21 mouse cellular contexts compared by ENCODE assay signal in genomic region chr2:25878516-25878915, GRCm38 (mm10). TPM values are rescaled to one million over a fixed set of nuclear protein-coding genes. Genes with fewer than 3 reads are reported as not detected.
DNase-seq lines count a peak whose midpoint lies in the region; ATAC-seq and TF ChIP-seq lines count a peak whose summit lies in the region.
"Had no signal": no experiment of that assay in that cellular context is flagged by ENCODE, and none has a peak within 500 bp of the region (broad histone marks: within the 10 kb centered on the region; RNA-seq: fewer than 3 reads in every experiment).

No protein-coding gene starts in this region.

- H3K36me3 ChIP-seq in hindbrain, embryonic 12.5 days, result no peaks in the 10 kb centered on the region
- no peaks in the 10 kb centered on the region for H3K36me3 ChIP-seq in hindbrain, embryonic 10.5 days
- H3K36me3 ChIP-seq in forebrain, embryonic 16.5 days (ENCODE audit: control insufficient read depth, insufficient read depth), result no peaks in the 10 kb centered on the region
- no peaks in the 10 kb centered on the region for H3K36me3 ChIP-seq in midbrain, postnatal 0 days (ENCODE audit: insufficient read depth, low read length)

- no peak for DNase-seq in hindbrain, embryonic 10.5 days (ENCODE audit: low spot score)
- peak; percentile 81 to 88 for DNase-seq in cerebellum, adult 2 months
- DNase-seq in midbrain, postnatal 0 days (ENCODE audit: low spot score), result no peak
- DNase-seq in ovary, postnatal 14 days (ENCODE audit: low spot score), result no peak
- DNase-seq in heart, postnatal 4 days, result no peak
- DNase-seq in right cerebral cortex, postnatal 14 days, result no peak
- DNase-seq: B cell, adult 2 months; gastrocnemius, adult 2 months; heart, postnatal 36 days; kidney, adult 9 months; liver; right cerebral cortex, postnatal 4 days; thymus, postnatal 14 days had no signal

- 79% methylated on average over 2 of the region's 2 CpGs for WGBS in hindbrain, embryonic 12.5 days
- 79% methylated on average over 2 of the region's 2 CpGs for WGBS in hindbrain, embryonic 10.5 days
- WGBS in cerebellum, adult 2 months, result 0% methylated on average over 2 of the region's 2 CpGs
- whole genome bisulfite sequencing in forebrain, embryonic 16.5 days, result 90% methylated on average over 2 of the region's 2 CpGs
- 74% methylated on average over 2 of the region's 2 CpGs for WGBS in midbrain, postnatal 0 days

- peak overlapping the region; percentile 49; the same call in 1 of the 2 replicates for H3K4me3 ChIP-seq in hindbrain, embryonic 12.5 days
- no peak overlapping the region for H3K4me3 ChIP-seq in hindbrain, embryonic 10.5 days
- peak overlapping the region; percentile 77 for H3K4me3 ChIP-seq in cerebellum, adult 2 months (replicated peaks; ENCODE audit: insufficient read depth, low read depth, low read length)
- peak overlapping the region; percentile 56 for H3K4me3 ChIP-seq in forebrain, embryonic 16.5 days (replicated peaks; ENCODE audit: low read length)
- peak overlapping the region; percentile 69 for H3K4me3 ChIP-seq in midbrain, postnatal 0 days (ENCODE audit: low read depth, low read length)

- H3K9ac ChIP-seq in hindbrain, embryonic 12.5 days, result peak overlapping the region; percentile 66; the same call in 1 of the 2 replicates
- H3K9ac ChIP-seq in forebrain, embryonic 16.5 days (replicated peaks; ENCODE audit: low read depth, low read length), result no peak overlapping the region
- peak overlapping the region; percentile 87 for H3K9ac ChIP-seq in midbrain, postnatal 0 days (replicated peaks; ENCODE audit: low read length, poor library complexity, severe bottlenecking)

- H3K27ac ChIP-seq in hindbrain, embryonic 12.5 days, result no peak overlapping the region
- no peak overlapping the region for H3K27ac ChIP-seq in hindbrain, embryonic 10.5 days
- peak overlapping the region; percentile 98 for H3K27ac ChIP-seq in cerebellum, adult 2 months (ENCODE audit: insufficient read depth, low read length)
- H3K27ac ChIP-seq in forebrain, embryonic 16.5 days (ENCODE audit: low read length), result no peak overlapping the region
- peak overlapping the region; percentile 43; the same call in 1 of the 2 replicates for H3K27ac ChIP-seq in midbrain, postnatal 0 days (ENCODE audit: low read depth, low read length)
- H3K27ac ChIP-seq: gastrocnemius, adult 2 months had no signal

- TF ChIP-seq POLR2A in cerebellum, adult 2 months (IDR thresholded peaks at IDR 0.05; ENCODE audit: borderline replicate concordance, insufficient read depth, low read length), result peak; percentile 43; the same call in 1 of the 2 replicates

- H3K27me3 ChIP-seq in hindbrain, embryonic 12.5 days, result peaks cover 27% of the 10 kb centered on the region
- peaks cover 38% of the 10 kb centered on the region for H3K27me3 ChIP-seq in hindbrain, embryonic 10.5 days (ENCODE audit: insufficient read depth, poor library complexity, severe bottlenecking)
- no peaks in the 10 kb centered on the region for H3K27me3 ChIP-seq in cerebellum, adult 2 months (ENCODE audit: control insufficient read depth, insufficient read depth, low read length)
- no peaks in the 10 kb centered on the region; the same call in none of the 2 replicates for H3K27me3 ChIP-seq in forebrain, embryonic 16.5 days (replicated peaks; ENCODE audit: control insufficient read depth, insufficient read depth, low read length)
- no peaks in the 10 kb centered on the region for H3K27me3 ChIP-seq in midbrain, postnatal 0 days (ENCODE audit: insufficient read depth, low read length)

- no peak overlapping the region for H3K4me2 ChIP-seq in hindbrain, embryonic 12.5 days (replicated peaks)
- H3K4me2 ChIP-seq in forebrain, embryonic 16.5 days (ENCODE audit: low read length), result peak overlapping the region; percentile 70
- H3K4me2 ChIP-seq in midbrain, postnatal 0 days (ENCODE audit: low read depth, low read length, poor library complexity, severe bottlenecking), result peak overlapping the region; percentile 74

- no peak for TF ChIP-seq CTCF in cerebellum, adult 2 months (IDR thresholded peaks at IDR 0.05; ENCODE audit: borderline replicate concordance, insufficient read depth, low read depth, low read length)
- no peak for TF ChIP-seq CTCF in midbrain, postnatal 0 days (IDR thresholded peaks at IDR 0.05)

- no peaks in the 10 kb centered on the region for H3K9me3 ChIP-seq in hindbrain, embryonic 12.5 days (replicated peaks)
- no peaks in the 10 kb centered on the region for H3K9me3 ChIP-seq in hindbrain, embryonic 10.5 days
- H3K9me3 ChIP-seq in forebrain, embryonic 16.5 days (ENCODE audit: control insufficient read depth, low read length), result no peaks in the 10 kb centered on the region
- H3K9me3 ChIP-seq in midbrain, postnatal 0 days (ENCODE audit: low read length), result no peaks in the 10 kb centered on the region

- no peak for ATAC-seq in hindbrain, embryonic 12.5 days (ENCODE audit: low FRiP score)
- ATAC-seq in forebrain, embryonic 16.5 days, result no peak
- ATAC-seq in midbrain, postnatal 0 days (ENCODE audit: low FRiP score), result no peak

- H3K4me1 ChIP-seq in hindbrain, embryonic 12.5 days, result peaks cover 8% of the 10 kb centered on the region
- peaks cover 9% of the 10 kb centered on the region for H3K4me1 ChIP-seq in hindbrain, embryonic 10.5 days (replicated peaks)
- peaks cover 45% of the 10 kb centered on the region for H3K4me1 ChIP-seq in cerebellum, adult 2 months (ENCODE audit: control insufficient read depth, insufficient read depth, low read length)
- peaks cover 9% of the 10 kb centered on the region; the same call in 1 of the 2 replicates for H3K4me1 ChIP-seq in forebrain, embryonic 16.5 days (replicated peaks; ENCODE audit: control insufficient read depth, insufficient read depth, low read length)
- peaks cover 8% of the 10 kb centered on the region for H3K4me1 ChIP-seq in midbrain, postnatal 0 days (ENCODE audit: insufficient read depth, low read length)

RNA-seq across cellular contexts. Expression of gene Kcnt1, which starts 15.0 kb away (rescaled TPM):
- 2.9 and 4.6 TPM in 2 replicates for polyA plus RNA-seq in hindbrain, embryonic 12.5 days (2016; fragmentation: Nextera tagmentation; extraction: Ambion mirVana)
- polyA plus RNA-seq in hindbrain, embryonic 10.5 days (2016; fragmentation: Nextera tagmentation; extraction: Ambion mirVana), result 0.45 and 1.0 TPM in 2 replicates
- polyA plus RNA-seq in cerebellum, adult 2 months (2012; rRNA removed), result 409 and 456 TPM in 2 replicates
- 6.0 and 13.3 TPM in 2 replicates for polyA plus RNA-seq in forebrain, embryonic 16.5 days (2015; fragmentation: Nextera tagmentation; extraction: Ambion mirVana)
- 49.2 and 60.7 TPM in 2 replicates for total RNA-seq in midbrain, postnatal 0 days (2014; rRNA removed)
- polyA plus RNA-seq in midbrain, postnatal 0 days (2015; fragmentation: Nextera tagmentation; extraction: Ambion mirVana), result 21.7 and 22.1 TPM in 2 replicates
- under 1 TPM; 0.32 to 0.52 TPM for total RNA-seq in heart, postnatal 4 days (2021)
- total RNA-seq: megakaryocyte-erythroid progenitor cell, adult 5-6 weeks had no signal

RNA-seq across cellular contexts. Expression of gene Sohlh1, which starts 31.5 kb away (rescaled TPM):
- not detected in 2 replicates for polyA plus RNA-seq in hindbrain, embryonic 12.5 days (2016; fragmentation: Nextera tagmentation; extraction: Ambion mirVana)
- polyA plus RNA-seq in hindbrain, embryonic 10.5 days (2016; fragmentation: Nextera tagmentation; extraction: Ambion mirVana), result not detected in 2 replicates
- polyA plus RNA-seq in cerebellum, adult 2 months (2012; rRNA removed), result 0.08 TPM in 1 of 2 replicates, not detected in the other
- polyA plus RNA-seq in forebrain, embryonic 16.5 days (2015; fragmentation: Nextera tagmentation; extraction: Ambion mirVana), result not detected in 2 replicates
- total RNA-seq in midbrain, postnatal 0 days (2014; rRNA removed), result not detected in 2 replicates
- polyA plus RNA-seq in midbrain, postnatal 0 days (2015; fragmentation: Nextera tagmentation; extraction: Ambion mirVana), result not detected in 2 replicates
- not detected for total RNA-seq in heart, postnatal 4 days (2021)
- total RNA-seq: adrenal gland, postnatal 4 days; gastrocnemius, adult 2 months; heart, postnatal 36 days; layer of hippocampus, postnatal 14 days; megakaryocyte-erythroid progenitor cell, adult 5-6 weeks had no signal
- polyA plus RNA-seq: lung, embryonic 16.5 days; stomach, embryonic 14.5 days had no signal

RNA-seq across cellular contexts. Expression of gene Lcn9, which starts 55.6 kb away (rescaled TPM):
- polyA plus RNA-seq in hindbrain, embryonic 12.5 days (2016; fragmentation: Nextera tagmentation; extraction: Ambion mirVana), result not detected in 2 replicates
- polyA plus RNA-seq in hindbrain, embryonic 10.5 days (2016; fragmentation: Nextera tagmentation; extraction: Ambion mirVana), result not detected in 2 replicates
- polyA plus RNA-seq in cerebellum, adult 2 months (2012; rRNA removed), result 0.13 TPM in 1 of 2 replicates, not detected in the other
- polyA plus RNA-seq in forebrain, embryonic 16.5 days (2015; fragmentation: Nextera tagmentation; extraction: Ambion mirVana), result not detected in 2 replicates
- not detected in 2 replicates for total RNA-seq in midbrain, postnatal 0 days (2014; rRNA removed)
- not detected in 2 replicates for polyA plus RNA-seq in midbrain, postnatal 0 days (2015; fragmentation: Nextera tagmentation; extraction: Ambion mirVana)
- not detected for total RNA-seq in heart, postnatal 4 days (2021)
- total RNA-seq: adrenal gland, postnatal 4 days; ES-E14; gastrocnemius, adult 2 months; heart, postnatal 36 days; layer of hippocampus, postnatal 14 days; megakaryocyte-erythroid progenitor cell, adult 5-6 weeks had no signal
- polyA plus RNA-seq: lung, embryonic 16.5 days; stomach, embryonic 14.5 days had no signal

Comparison
In these comparisons a context has a peak if more than half of its experiments do, and no peak if none do; other contexts are left out.
1. H3K27ac ChIP-seq: peak in cerebellum, adult 2 months (single experiment) and midbrain, postnatal 0 days (single experiment); none in hindbrain, embryonic 12.5 days (single experiment), hindbrain, embryonic 10.5 days (single experiment) and forebrain, embryonic 16.5 days (single experiment).
2. DNase-seq: peak in cerebellum, adult 2 months (2 of 2); none in hindbrain, embryonic 10.5 days (single experiment), midbrain, postnatal 0 days (single experiment), ovary, postnatal 14 days (single experiment), heart, postnatal 4 days (single experiment) and right cerebral cortex, postnatal 14 days (single experiment).
3. RNA of gene Kcnt1, which starts 15.0 kb away (polyA plus RNA-seq): 409 to 456 TPM in cerebellum, adult 2 months; 21.7 to 22.1 TPM in midbrain, postnatal 0 days, 6.0 to 13.3 TPM in forebrain, embryonic 16.5 days, 2.9 to 4.6 TPM in hindbrain, embryonic 12.5 days and 0.45 to 1.0 TPM in hindbrain, embryonic 10.5 days; every median in the first group is over 10 times any median in the second.